Mouse (Mus musculus) gastrocnemius, adult 2 months (tissue): ENCODE measurements around the gene Maml1. TPM values are rescaled to one million over a fixed set of nuclear protein-coding genes. Genes with fewer than 3 reads are reported as not detected.
A peak's percentile ranks its signal among the peaks of the same experiment; 100 is the strongest.

Experiments
- DNase-seq: peaks from one replicate; pipeline ENCODE4 v3.0.0; 2022
- H3K27ac ChIP-seq: fragments of 200-600 bp; 2 replicates; pipeline ENCODE4 v1.8.1; 2022; ENCODE audit warnings: mild to moderate bottlenecking
- H3K4me3 ChIP-seq: fragments of 200-600 bp; 2 replicates; pipeline ENCODE4 v1.8.1; 2022; ENCODE audit warnings: mild to moderate bottlenecking, moderate library complexity
- CTCF ChIP-seq: fragments of 200-600 bp; IDR thresholded peaks from 2 replicates; pipeline ENCODE4 v1.8.1; 2022; ENCODE audit warnings: antibody characterized with exemption, mild to moderate bottlenecking, moderate library complexity
- intact Hi-C: fragments of 180-260 bp; cut with DNase I; formaldehyde crosslinking; loops from one replicate; pipeline ENCODE4 v1.15.1; 2025
- total RNA-seq, 2 experiments: library from RNA; stranded (reverse); gene quantifications; 2 replicates each; pipeline ENCODE4 v1.2.3; 2021

Gene Maml1
- total RNA-seq, 2 experiments from 2014 or later = 6.6 to 7.1 TPM

- intact Hi-C loops = no loop called here
- no peak for DNase-seq
- no peak for TF ChIP-seq CTCF
- H3K4me3 ChIP-seq = no peak overlapping the region
- peak overlapping the region; percentile 64 for H3K27ac ChIP-seq
Observed at GRCm38 (mm10) chr11:50252166-50252565, 39.9 kb downstream of the Maml1 start.

- intact Hi-C loops = no loop called here
- TF ChIP-seq CTCF = no peak
- DNase-seq = no peak
- Histone ChIP-seq H3K4me3 (no peak overlapping the region), H3K27ac (no peak overlapping the region)
Observed at GRCm38 (mm10) chr11:50248473-50249171, 43.5 kb downstream of the Maml1 start.

GRCm38 (mm10) chr11:50245269-50245668, 46.8 kb downstream of the Maml1 start:
- H3K27ac ChIP-seq = peak overlapping the region; percentile 20; the same call in 1 of the 2 replicates
- no peak for TF ChIP-seq CTCF
- intact Hi-C loops = no loop called here
- no peak overlapping the region for H3K4me3 ChIP-seq
- no peak for DNase-seq

GRCm38 (mm10) chr11:50243926-50244325, 48.2 kb downstream of the Maml1 start:
- no peak for TF ChIP-seq CTCF
- intact Hi-C loops = no loop called here
- H3K27ac ChIP-seq = no peak overlapping the region

GRCm38 (mm10) chr11:50240235-50240911, 51.7 kb downstream of the Maml1 start:
- Histone ChIP-seq H3K27ac (no peak overlapping the region), H3K4me3 (no peak overlapping the region)
- TF ChIP-seq CTCF = no peak
- DNase-seq = no peak
- intact Hi-C loops = no loop called here

More at GRCm38 (mm10) chr11:50243926-50244325, 48.2 kb downstream of the Maml1 start:
- H3K4me3 ChIP-seq = no peak overlapping the region
- DNase-seq = no peak

- Histone ChIP-seq H3K4me3 (peak overlapping the region; percentile 92; the same call in 1 of the 2 replicates), H3K27ac (peak overlapping the region; percentile 71)
- TF ChIP-seq CTCF = no peak
- DNase-seq = no peak
- intact Hi-C loops = loop anchor here (2.0 kb wide), 1 partner anchor 52 kb away; no protein-coding TSS in a partner anchor
Observed at GRCm38 (mm10) chr11:50238821-50239791, 53.0 kb downstream of the Maml1 start.

- no peak for TF ChIP-seq CTCF
- Histone ChIP-seq H3K27ac (peak within 1 kb of the TSS; percentile 71), H3K4me3 (peak within 1 kb of the TSS; percentile 92)
- DNase-seq = peak; percentile 50
- intact Hi-C loops = loop anchor here (2.0 kb wide), 1 partner anchor 52 kb away; no protein-coding TSS in a partner anchor
Observed at GRCm38 (mm10) chr11:50238324-50238723, 53.8 kb downstream of the Maml1 start, which contains the start of gene Ltc4s. TSS of gene Ltc4s (minus strand) at chr11:50238616.

- intact Hi-C loops = loop anchor here (1.0 kb wide), 1 partner anchor 127 kb away; no protein-coding TSS in a partner anchor
- peak; percentile 53 for DNase-seq
- TF ChIP-seq CTCF = no peak
- Histone ChIP-seq H3K4me3 (peak overlapping the region; percentile 92), H3K27ac (peak overlapping the region; percentile 71)
Observed at GRCm38 (mm10) chr11:50236937-50237835, 54.9 kb downstream of the Maml1 start.

- Histone ChIP-seq H3K4me3 (peak overlapping the region; percentile 92), H3K27ac (peak overlapping the region; percentile 71)
- intact Hi-C loops = loop anchor here (1.0 kb wide), 1 partner anchor 128 kb away; no protein-coding TSS in a partner anchor
- DNase-seq = peak; percentile 95
- peak; percentile 75 for TF ChIP-seq CTCF
Observed at GRCm38 (mm10) chr11:50236540-50236936, 55.6 kb downstream of the Maml1 start.

GRCm38 (mm10) chr11:50234606-50235005, 57.5 kb downstream of the Maml1 start:
- intact Hi-C loops = no loop called here

GRCm38 (mm10) chr11:50233993-50234392, 58.1 kb downstream of the Maml1 start:
- intact Hi-C loops = no loop called here
- TF ChIP-seq CTCF = peak; percentile 49
- DNase-seq = no peak
- H3K4me3 ChIP-seq = no peak overlapping the region
- no peak overlapping the region for H3K27ac ChIP-seq

More at GRCm38 (mm10) chr11:50234606-50235005, 57.5 kb downstream of the Maml1 start:
- Histone ChIP-seq H3K27ac (no peak overlapping the region), H3K4me3 (no peak overlapping the region)
- no peak for TF ChIP-seq CTCF
- DNase-seq = no peak
